Mouse (Mus musculus): Measurements from ENCODE around the gene 4933411K16Rik.
"Not testable (repeated sequence)": the region's sequence is repeated elsewhere in the genome, so short reads cannot be mapped to it uniquely, and the experiment has no call there.

4933411K16Rik gene

DNA sequence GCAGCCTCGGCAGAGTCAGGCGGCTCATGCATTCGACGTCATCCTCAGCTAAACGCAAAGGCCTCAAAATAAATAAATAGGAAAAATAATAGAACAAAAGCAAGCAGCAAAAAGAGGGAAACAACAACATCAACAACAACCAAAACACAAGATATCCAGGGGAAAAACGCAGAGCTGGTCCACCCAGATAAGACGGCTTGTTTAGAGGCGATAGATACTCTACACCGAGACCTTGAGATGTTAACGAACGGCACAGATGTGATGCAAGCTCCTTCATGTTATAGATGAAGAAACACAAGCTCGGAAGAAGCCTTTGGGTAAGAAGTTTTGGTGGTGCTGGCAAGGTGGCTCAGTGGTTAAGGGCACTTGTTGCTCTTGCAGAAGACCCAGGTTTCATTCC, 27.0 kb downstream of the 4933411K16Rik start:
- no peak for DNase-seq (ENCODE audit: low spot score)

DNA sequence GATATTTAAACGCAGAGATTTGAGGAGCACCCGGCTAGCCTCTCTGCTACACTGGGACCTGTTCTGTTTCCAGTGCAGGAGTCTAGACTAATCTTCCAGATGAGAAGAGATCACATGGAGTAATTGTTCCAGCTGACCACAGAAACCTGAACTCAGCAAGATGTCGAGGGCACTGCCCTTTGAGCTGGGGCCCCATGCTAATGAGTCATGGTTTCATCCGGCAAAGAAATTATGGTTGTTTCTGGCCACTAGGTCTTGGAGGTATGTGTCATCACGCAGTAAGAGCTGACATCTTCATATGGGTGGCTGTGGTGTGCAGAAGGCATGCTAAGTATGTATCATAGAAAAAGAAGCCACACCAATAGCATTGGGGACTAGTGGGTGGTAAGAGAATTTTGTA, 27.9 kb downstream of the 4933411K16Rik start:
- DNase-seq (ENCODE audit: low spot score): no peak

GRCm38 (mm10) chr19:42080469-42080868, 28.4 kb downstream of the 4933411K16Rik start:
- DNase-seq (ENCODE audit: low spot score): no peak

- DNase-seq (ENCODE audit: low spot score): not testable (repeated sequence)
Measured at GRCm38 (mm10) chr19:42081613-42082012, 29.6 kb downstream of the 4933411K16Rik start.

GRCm38 (mm10) chr19:42085690-42086089, 33.6 kb downstream of the 4933411K16Rik start:
- no peak for DNase-seq (ENCODE audit: low spot score)

DNA sequence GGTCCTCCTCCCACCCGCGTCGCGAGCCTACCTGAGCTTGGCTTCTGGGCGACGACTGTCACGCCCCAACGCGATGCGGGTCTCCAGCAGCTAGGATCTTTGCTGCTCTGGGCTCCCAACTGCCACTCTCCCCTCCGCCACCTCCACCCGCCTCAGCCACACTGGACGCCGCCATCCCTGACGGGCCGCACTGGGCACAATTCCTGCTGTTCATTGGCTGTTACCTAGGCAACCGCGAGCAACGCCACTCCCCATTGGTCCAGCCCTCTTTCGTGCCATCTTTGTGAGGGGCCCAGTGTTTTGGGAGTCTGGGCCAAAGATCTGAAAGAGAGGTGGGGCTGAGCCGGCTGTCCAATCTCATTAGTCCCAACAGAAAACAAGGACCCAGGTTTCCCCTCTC, 34.1 kb downstream of the 4933411K16Rik start, which contains the start of gene Morn4:
Gene Morn4 (minus strand): TSS at position 192 of the 400 bp plus-strand sequence.
- peak; percentile 90 for DNase-seq (ENCODE audit: low spot score)

DNA sequence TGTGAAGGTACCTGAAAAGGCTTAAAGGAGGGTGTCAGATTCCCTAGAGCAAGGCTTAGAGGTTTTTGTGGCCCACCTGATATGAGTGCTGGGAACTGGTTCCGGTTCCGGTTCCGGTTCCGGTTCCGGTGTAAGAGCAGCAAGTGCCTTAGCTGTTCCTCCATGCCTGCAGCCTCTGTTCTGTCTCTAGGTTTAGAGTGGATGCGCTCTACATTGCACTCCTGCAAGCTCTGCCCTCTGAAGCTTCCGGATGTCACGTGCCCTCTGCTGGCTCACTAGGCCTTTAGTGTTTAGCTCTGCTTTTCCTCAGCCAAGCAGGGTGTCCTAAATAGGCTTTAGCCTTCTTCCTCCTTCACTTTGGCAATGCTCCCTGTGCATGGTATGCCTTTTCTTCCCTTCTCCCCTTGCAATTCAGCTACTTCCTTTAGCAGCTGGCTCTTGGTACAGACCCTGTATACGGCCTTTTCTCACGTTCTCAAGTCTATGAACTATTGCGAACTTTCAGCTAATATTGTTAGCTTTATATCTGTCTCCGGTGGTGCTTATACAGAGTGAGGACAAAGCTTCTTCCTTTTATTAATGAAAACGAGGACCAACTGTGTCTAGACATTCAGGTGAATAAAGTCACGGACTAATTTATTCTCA, 37.2 kb downstream of the 4933411K16Rik start:
- peak; percentile 76 for DNase-seq (ENCODE audit: low spot score)

DNA sequence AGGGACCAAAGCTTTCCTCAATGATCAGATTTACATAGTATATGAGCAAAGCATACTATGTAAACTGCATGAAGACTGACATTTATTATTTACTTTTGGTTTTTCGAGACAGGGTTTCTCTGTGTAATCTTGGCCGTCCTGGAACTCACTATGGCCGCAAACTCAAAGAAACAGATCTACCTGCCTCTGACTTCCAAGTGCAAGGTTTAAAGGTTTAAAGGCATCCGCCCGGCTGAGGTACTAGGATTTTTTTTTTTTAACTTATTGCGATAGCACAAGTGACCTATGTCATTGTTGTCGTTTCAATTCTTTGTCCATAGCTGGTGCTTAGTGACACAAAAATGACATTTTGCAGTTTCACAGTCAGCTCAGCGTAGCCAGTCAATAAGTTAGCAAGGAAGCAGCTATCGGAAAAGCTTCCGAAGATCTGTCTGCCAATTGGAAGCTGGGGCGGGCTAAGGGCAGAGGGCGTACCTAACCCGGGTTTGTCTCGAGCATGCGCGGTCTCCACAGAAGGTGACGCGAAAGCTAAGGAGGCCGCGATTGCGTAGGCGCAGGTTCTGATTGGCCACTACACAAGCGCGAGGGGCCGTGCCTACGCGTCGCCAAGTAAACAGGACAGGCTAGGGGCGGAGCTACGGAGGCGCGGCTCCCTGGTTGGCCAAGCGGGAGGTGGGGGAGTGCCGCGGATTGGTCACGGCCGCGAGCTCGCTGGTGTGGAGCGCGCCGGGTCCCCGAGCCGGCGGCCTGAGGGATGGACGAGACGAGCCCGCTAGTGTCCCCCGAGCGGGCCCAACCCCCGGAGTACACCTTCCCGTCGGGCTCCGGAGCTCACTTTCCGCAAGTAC, 37.9 kb downstream of the 4933411K16Rik start, which contains the start of gene Pi4k2a:
Gene Pi4k2a (plus strand): TSS at position 723 of the 848 bp plus-strand sequence.
- DNase-seq (ENCODE audit: low spot score): peak; percentile 100

DNA sequence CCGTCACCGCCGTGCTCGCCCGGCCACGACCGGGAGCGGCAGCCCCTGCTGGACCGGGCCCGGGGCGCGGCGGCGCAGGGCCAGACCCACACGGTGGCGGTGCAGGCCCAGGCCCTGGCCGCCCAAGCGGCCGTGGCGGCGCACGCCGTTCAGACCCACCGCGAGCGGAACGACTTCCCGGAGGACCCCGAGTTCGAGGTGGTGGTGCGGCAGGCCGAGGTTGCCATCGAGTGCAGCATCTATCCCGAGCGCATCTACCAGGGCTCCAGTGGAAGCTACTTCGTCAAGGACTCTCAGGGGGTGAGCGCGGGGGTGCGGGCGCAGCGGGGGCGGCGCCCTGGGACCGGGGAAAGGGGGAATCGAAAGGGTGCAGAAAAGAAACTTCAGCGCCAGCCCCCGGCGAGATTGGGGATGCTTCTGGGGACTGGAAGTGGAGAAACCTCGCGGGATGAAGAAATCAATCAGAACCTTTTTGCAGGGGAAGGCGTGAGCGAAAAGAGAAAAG, 38.6 kb downstream of the 4933411K16Rik start:
- DNase-seq (ENCODE audit: low spot score): peak; percentile 77

DNA sequence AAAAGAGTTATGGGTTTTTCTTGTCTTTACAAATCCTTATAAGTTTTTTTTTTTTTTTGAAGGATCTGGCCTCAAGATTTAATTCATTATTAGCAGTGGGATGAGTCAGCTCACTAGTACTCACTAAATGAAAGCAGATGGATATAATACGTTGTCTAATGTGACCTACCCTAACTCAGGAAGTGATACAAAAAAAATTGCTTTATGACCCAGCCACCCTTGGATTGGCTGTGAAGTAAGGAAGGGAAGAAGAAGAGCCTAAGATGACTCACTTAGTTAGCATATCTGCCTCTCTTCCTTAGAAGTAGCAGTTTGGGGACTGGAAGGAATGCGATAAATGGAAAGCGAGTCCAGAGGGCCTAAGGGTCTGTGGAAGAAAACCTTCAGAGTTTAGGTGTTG, 47.4 kb downstream of the 4933411K16Rik start:
- DNase-seq (ENCODE audit: low spot score): no peak

Measured in testis, postnatal 14 days (tissue).